Mouse (Mus musculus) lung, postnatal 36 days (tissue): Measurements from ENCODE around the gene Gm9821.

Experiments used
- DNase-seq: peaks from one replicate; pipeline ENCODE4 v3.0.0; 2022; ENCODE audit warnings: mixed read lengths

Gm9821 gene

GRCm38 (mm10) chr2:91973416-91974135, 28.1 kb downstream of the Gm9821 start:
- no peak for DNase-seq

GRCm38 (mm10) chr2:91975581-91976541, 30.4 kb downstream of the Gm9821 start, which contains the start of gene Dgkz:
Dgkz (minus strand) TSS chr2:91975864.
- DNase-seq = no peak

- no peak for DNase-seq
Observed at GRCm38 (mm10) chr2:91977960-91978359, 32.5 kb downstream of the Gm9821 start.

- no peak for DNase-seq
Observed at GRCm38 (mm10) chr2:91978547-91978946, 33.0 kb downstream of the Gm9821 start.

GRCm38 (mm10) chr2:91980245-91980644, 34.7 kb downstream of the Gm9821 start:
- no peak for DNase-seq

- DNase-seq = no peak
Observed at GRCm38 (mm10) chr2:91980830-91981229, 35.3 kb downstream of the Gm9821 start.

GRCm38 (mm10) chr2:91984439-91984838, 38.9 kb downstream of the Gm9821 start:
- DNase-seq = peak; percentile 94

GRCm38 (mm10) chr2:91984906-91985525, 39.5 kb downstream of the Gm9821 start:
- no peak for DNase-seq

GRCm38 (mm10) chr2:91986071-91986470, 40.6 kb downstream of the Gm9821 start:
- DNase-seq = peak; percentile 79

- DNase-seq = peak; percentile 93
Observed at GRCm38 (mm10) chr2:91987542-91987941, 42.0 kb downstream of the Gm9821 start.

GRCm38 (mm10) chr2:91989750-91990149, 44.2 kb downstream of the Gm9821 start:
- no peak for DNase-seq

GRCm38 (mm10) chr2:91993409-91993808, 47.9 kb downstream of the Gm9821 start:
- DNase-seq = no peak

GRCm38 (mm10) chr2:91996006-91996405, 50.5 kb downstream of the Gm9821 start:
- no peak for DNase-seq
